Mouse (Mus musculus): ENCODE data around the gene Dydc2. TPM values are rescaled to one million over a fixed set of nuclear protein-coding genes. Genes with fewer than 3 reads are reported as not detected.

Dydc2 gene
- polyA plus RNA-seq, 2 experiments: not detected

DNA sequence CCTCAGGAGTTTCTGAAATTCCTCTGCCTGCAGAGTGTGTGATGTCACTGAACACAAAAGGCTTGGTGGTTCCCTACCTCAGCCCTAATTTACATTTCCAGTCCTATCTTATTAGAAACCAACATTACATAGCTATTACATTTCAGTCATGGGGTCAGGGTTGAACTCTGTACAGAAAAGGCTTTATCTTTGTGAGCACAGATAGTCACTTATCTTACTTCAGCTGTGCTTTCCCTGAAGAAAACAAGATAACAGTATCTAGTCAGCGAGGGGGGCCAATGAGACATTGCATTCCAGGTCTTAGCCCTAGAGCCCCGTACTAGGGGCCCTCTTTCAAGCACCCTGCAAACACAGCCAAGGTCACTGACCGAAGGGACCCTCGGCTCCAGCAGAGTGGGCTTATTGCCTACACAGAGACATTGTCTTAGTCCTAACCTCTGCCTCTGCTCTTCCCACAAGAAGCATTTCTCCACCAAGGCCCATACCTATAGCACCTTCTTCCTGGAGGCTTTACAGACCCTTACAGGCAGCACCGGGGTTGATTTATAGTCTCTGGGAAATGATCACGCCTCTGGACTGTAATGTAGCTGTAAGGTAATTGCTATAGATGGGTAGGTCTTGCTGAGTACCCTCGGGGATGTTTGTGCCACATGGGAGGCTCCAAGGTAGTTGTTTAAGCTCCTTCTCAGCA is 43.3 kb downstream of the Dydc2 start:
- DNase-seq (ENCODE audit: low spot score) (no peak), ATAC-seq (ENCODE audit: low FRiP score, low read depth) (no peak)
- WGBS: 70% methylated on average over 7 of the region's 7 CpGs

DNA sequence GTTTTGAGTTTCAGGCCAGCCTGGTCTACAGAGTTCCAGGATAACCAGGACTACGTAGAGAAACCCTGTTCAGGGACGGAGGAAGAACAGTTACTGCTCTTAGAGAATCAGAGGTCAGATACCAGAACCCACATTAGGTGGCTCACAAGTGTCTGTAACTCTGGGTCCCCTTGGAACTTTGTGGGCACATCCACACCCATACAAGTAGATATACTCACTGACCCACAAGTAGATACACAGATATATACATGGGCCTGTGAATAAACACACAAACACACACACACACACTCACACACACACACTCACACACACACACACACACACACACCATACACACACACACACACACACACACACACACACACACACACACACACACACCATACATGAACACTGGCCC is 43.9 kb downstream of the Dydc2 start:
- no peaks in the 10 kb centered on the region for H3K9me3 ChIP-seq (ENCODE audit: control insufficient read depth, low read length)
- H3K27me3 ChIP-seq (ENCODE audit: control insufficient read depth, insufficient read depth, low read length): no peaks in the 10 kb centered on the region
- no peak overlapping the region for H3K4me2 ChIP-seq (replicated peaks; ENCODE audit: low read depth, low read length, severe bottlenecking)
- H3K27ac ChIP-seq (replicated peaks; ENCODE audit: low read depth, low read length): no peak overlapping the region
- DNase-seq (ENCODE audit: low spot score) (no peak), ATAC-seq (ENCODE audit: low FRiP score, low read depth) (no peak)
- H3K36me3 ChIP-seq (ENCODE audit: control insufficient read depth, insufficient read depth, low read length): no peaks in the 10 kb centered on the region
- no peaks in the 10 kb centered on the region for H3K4me1 ChIP-seq (ENCODE audit: control insufficient read depth, insufficient read depth, low read length)
- TF ChIP-seq POLR2A (IDR thresholded peaks at IDR 0.05; ENCODE audit: borderline replicate concordance, extremely low read depth, insufficient read depth, insufficient read length): no peak
- 90% methylated on average over 2 of the region's 2 CpGs for WGBS
- no peak overlapping the region for H3K4me3 ChIP-seq (replicated peaks; ENCODE audit: low read length)
- H3K9ac ChIP-seq (ENCODE audit: low read depth, low read length, severe bottlenecking): no peak overlapping the region

More for the DNA sequence above, 43.3 kb downstream of the Dydc2 start:
- Histone ChIP-seq H3K4me3 (replicated peaks; ENCODE audit: low read length) (no peak overlapping the region), H3K4me2 (replicated peaks; ENCODE audit: low read depth, low read length, severe bottlenecking) (no peak overlapping the region), H3K4me1 (ENCODE audit: control insufficient read depth, insufficient read depth, low read length) (no peaks in the 10 kb centered on the region), H3K9ac (ENCODE audit: low read depth, low read length, severe bottlenecking) (no peak overlapping the region), H3K27ac (replicated peaks; ENCODE audit: low read depth, low read length) (no peak overlapping the region), H3K27me3 (ENCODE audit: control insufficient read depth, insufficient read depth, low read length) (no peaks in the 10 kb centered on the region), H3K36me3 (ENCODE audit: control insufficient read depth, insufficient read depth, low read length) (no peaks in the 10 kb centered on the region), H3K9me3 (ENCODE audit: control insufficient read depth, low read length) (no peaks in the 10 kb centered on the region)
- no peak for TF ChIP-seq POLR2A (IDR thresholded peaks at IDR 0.05; ENCODE audit: borderline replicate concordance, extremely low read depth, insufficient read depth, insufficient read length)

DNA sequence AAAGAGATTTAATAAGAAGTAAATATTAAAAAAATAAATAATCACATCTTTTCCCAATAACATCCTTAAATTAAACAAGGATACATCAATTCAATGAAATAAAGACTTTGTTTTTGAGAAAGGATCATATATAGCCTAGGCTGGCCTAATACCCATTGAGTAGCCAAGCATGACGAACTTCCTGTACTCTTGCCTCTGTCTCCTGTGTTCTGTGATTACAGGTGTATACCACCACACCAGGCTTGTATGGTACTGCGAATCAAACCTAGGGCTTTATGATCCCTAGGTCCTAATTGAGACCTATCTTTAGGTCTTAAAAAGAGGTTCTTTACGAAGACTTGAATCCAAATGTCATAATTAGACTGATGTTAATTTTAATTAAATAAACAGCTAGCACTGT is 47.8 kb downstream of the Dydc2 start:
- Histone ChIP-seq H3K4me3 (replicated peaks; ENCODE audit: low read length) (no peak overlapping the region), H3K9ac (ENCODE audit: low read depth, low read length, severe bottlenecking) (no peak overlapping the region), H3K4me1 (ENCODE audit: control insufficient read depth, insufficient read depth, low read length) (no peaks in the 10 kb centered on the region), H3K36me3 (ENCODE audit: control insufficient read depth, insufficient read depth, low read length) (no peaks in the 10 kb centered on the region), H3K4me2 (replicated peaks; ENCODE audit: low read depth, low read length, severe bottlenecking) (no peak overlapping the region), H3K27ac (replicated peaks; ENCODE audit: low read depth, low read length) (no peak overlapping the region), H3K9me3 (ENCODE audit: control insufficient read depth, low read length) (no peaks in the 10 kb centered on the region), H3K27me3 (ENCODE audit: control insufficient read depth, insufficient read depth, low read length) (no peaks in the 10 kb centered on the region)
- ATAC-seq (ENCODE audit: low FRiP score, low read depth): no peak
- TF ChIP-seq POLR2A (IDR thresholded peaks at IDR 0.05; ENCODE audit: borderline replicate concordance, extremely low read depth, insufficient read depth, insufficient read length): no peak
- DNase-seq (ENCODE audit: low spot score): no peak
- WGBS: 84% methylated on average over 3 of the region's 3 CpGs

- WGBS: 80% methylated on average over 5 of the region's 5 CpGs
- H3K4me1 ChIP-seq (ENCODE audit: control insufficient read depth, insufficient read depth, low read length): 0 out of 2 replicates have a peak, but pooled peaks cover 7% of the 10 kb centered on the region
- no peak overlapping the region for H3K4me2 ChIP-seq (replicated peaks; ENCODE audit: low read depth, low read length, severe bottlenecking)
- no peak overlapping the region for H3K27ac ChIP-seq (replicated peaks; ENCODE audit: low read depth, low read length)
- H3K9me3 ChIP-seq (ENCODE audit: control insufficient read depth, low read length): no peaks in the 10 kb centered on the region
- TF ChIP-seq POLR2A (IDR thresholded peaks at IDR 0.05; ENCODE audit: borderline replicate concordance, extremely low read depth, insufficient read depth, insufficient read length): no peak
- no peaks in the 10 kb centered on the region for H3K36me3 ChIP-seq (ENCODE audit: control insufficient read depth, insufficient read depth, low read length)
- no peak overlapping the region for H3K4me3 ChIP-seq (replicated peaks; ENCODE audit: low read length)
- H3K27me3 ChIP-seq (ENCODE audit: control insufficient read depth, insufficient read depth, low read length): no peaks in the 10 kb centered on the region
- DNase-seq (ENCODE audit: low spot score): no peak
- ATAC-seq (ENCODE audit: low FRiP score, low read depth): no peak
- H3K9ac ChIP-seq (ENCODE audit: low read depth, low read length, severe bottlenecking): no peak overlapping the region
Observed at GRCm38 (mm10) chr14:41017460-41017859, 51.5 kb downstream of the Dydc2 start.

- DNase-seq (ENCODE audit: low spot score) (no peak), ATAC-seq (ENCODE audit: low FRiP score, low read depth) (no peak)
- Histone ChIP-seq H3K9me3 (ENCODE audit: control insufficient read depth, low read length) (no peaks in the 10 kb centered on the region), H3K4me1 (ENCODE audit: control insufficient read depth, insufficient read depth, low read length) (0 out of 2 replicates have a peak, but pooled peaks cover 7% of the 10 kb centered on the region), H3K4me2 (replicated peaks; ENCODE audit: low read depth, low read length, severe bottlenecking) (no peak overlapping the region), H3K36me3 (ENCODE audit: control insufficient read depth, insufficient read depth, low read length) (no peaks in the 10 kb centered on the region), H3K9ac (ENCODE audit: low read depth, low read length, severe bottlenecking) (no peak overlapping the region), H3K27ac (replicated peaks; ENCODE audit: low read depth, low read length) (no peak overlapping the region), H3K27me3 (ENCODE audit: control insufficient read depth, insufficient read depth, low read length) (no peaks in the 10 kb centered on the region), H3K4me3 (replicated peaks; ENCODE audit: low read length) (no peak overlapping the region)
- 76% methylated on average over 5 of the region's 5 CpGs for WGBS
- TF ChIP-seq POLR2A (IDR thresholded peaks at IDR 0.05; ENCODE audit: borderline replicate concordance, extremely low read depth, insufficient read depth, insufficient read length): no peak
Observed at GRCm38 (mm10) chr14:41014701-41015240, 54.2 kb downstream of the Dydc2 start.

All from limb, embryonic 14.5 days (tissue).